Mouse (Mus musculus): Measurements from ENCODE around the gene Tspan14.

Gene Tspan14

DNA sequence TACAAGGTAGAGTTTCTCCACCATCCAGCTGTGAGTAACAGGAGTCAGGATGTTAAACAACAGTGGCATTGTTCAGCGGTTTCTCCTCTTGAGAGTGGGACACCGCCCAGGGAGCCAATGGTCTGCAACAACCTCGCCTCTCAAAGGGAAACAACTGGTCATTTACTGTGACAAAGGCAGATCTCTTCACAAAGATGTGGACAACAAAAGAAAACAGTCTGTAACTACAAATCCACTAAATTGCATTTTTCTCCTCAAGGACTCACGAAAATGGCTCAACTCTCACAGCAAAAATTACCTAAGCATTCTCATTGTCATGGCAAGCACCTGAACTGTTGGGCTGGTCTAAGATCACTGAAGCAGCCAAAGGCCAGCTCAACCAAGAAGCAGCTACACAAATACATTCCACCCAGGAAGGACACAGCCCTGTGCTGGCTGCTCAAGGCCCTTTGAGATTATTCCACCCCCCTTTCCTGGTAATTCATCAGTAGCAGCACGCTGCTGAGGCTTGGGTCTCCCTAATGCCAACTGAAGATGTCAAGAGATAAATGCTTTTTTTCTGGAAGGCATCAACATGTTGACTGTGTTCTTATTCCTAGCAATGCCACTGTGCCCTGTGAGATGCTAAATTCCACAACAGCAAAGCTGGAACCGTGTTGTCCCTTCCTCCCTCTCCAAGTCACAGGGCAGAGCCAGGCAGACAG is 101.6 kb downstream of the Tspan14 start:
- no peak for DNase-seq

DNA sequence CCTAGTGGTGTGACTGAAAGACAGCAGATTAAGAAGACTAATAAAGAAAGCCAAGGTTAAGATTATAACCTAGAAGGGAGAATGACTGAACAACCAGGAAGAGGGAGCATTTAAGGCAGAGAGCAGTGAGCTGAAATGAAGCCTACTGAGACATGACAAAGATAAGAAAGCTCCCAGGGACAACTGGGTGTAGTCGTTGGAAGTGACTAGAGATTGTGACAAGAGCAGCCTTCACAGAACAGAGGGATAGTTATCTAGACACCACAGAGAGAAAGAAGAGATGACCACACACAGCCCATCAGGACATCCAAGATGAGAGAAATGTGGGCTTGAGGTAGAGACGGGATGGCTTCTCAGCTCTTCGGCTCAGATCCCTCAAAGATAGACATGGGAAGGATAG is 102.9 kb downstream of the Tspan14 start:
- no peak for DNase-seq

DNA sequence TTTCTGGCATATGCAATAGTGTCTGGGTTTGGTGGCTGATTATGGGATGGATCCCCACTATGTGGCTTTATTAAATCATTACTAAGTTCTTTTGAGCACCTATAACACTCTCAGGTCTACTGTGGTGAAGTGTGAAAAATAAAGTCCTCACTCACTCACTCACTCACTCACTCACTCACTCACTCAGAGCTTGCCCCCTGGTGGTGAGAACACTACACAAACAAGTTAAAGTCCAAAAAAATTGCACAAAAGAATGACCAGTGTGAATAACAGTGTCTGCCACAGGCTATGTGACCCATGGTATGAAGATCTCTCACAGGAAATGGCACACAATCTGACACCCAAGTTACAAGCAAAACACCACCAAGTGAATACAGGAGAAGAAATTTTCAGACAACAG is 103.6 kb downstream of the Tspan14 start:
- no peak for DNase-seq

All from thymus, postnatal 4 days (tissue).